Mouse (Mus musculus) hindbrain, embryonic 15.5 days (tissue): ENCODE data around the gene Stc2. TPM values are rescaled to one million over a fixed set of nuclear protein-coding genes. Genes with fewer than 3 reads are reported as not detected.

Experiments used
- ATAC-seq: fragments of 200-750 bp; cut with Nextera tagmentation; 2 replicates; pipeline ENCODE4 v1.8.0; 2017; ENCODE audit warnings: low read depth, moderate number of reproducible peaks, moderate TSS enrichment; ENCODE audit not compliant: low FRiP score
- H3K27ac ChIP-seq: fragments of 300-500 bp; sonication (generic); replicated peaks from 2 replicates; pipeline ENCODE4 v1.5.1; 2015; ENCODE audit warnings: mild to moderate bottlenecking, inconsistent platforms
- H3K27me3 ChIP-seq: fragments of 300-500 bp; sonication (generic); 2 replicates; pipeline ENCODE4 v1.6.1; 2015; ENCODE audit warnings: control low read depth, inconsistent platforms
- H3K36me3 ChIP-seq: fragments of 300-500 bp; sonication (generic); 2 replicates; pipeline ENCODE4 v1.6.1; 2015; ENCODE audit warnings: control low read depth, inconsistent platforms
- H3K4me1 ChIP-seq: fragments of 300-500 bp; sonication (generic); replicated peaks from 2 replicates; pipeline ENCODE4 v1.6.1; 2015; ENCODE audit warnings: control low read depth, inconsistent platforms
- H3K4me2 ChIP-seq: fragments of 300-500 bp; sonication (generic); 2 replicates; pipeline ENCODE4 v1.6.1; 2015; ENCODE audit warnings: moderate library complexity, mild to moderate bottlenecking, inconsistent platforms
- H3K4me3 ChIP-seq: fragments of 300-500 bp; sonication (generic); 2 replicates; pipeline ENCODE4 v1.5.1; 2015; ENCODE audit warnings: mild to moderate bottlenecking, inconsistent platforms
- H3K9ac ChIP-seq: fragments of 300-500 bp; sonication (generic); 2 replicates; pipeline ENCODE4 v1.6.1; 2015; ENCODE audit warnings: inconsistent platforms
- H3K9me3 ChIP-seq: fragments of 300-500 bp; sonication (generic); 2 replicates; pipeline ENCODE4 v1.6.1; 2016; ENCODE audit warnings: control low read depth, inconsistent platforms
- WGBS: fragments of 180-500 bp; shearing (Covaris S2); methylation state at CpG from one replicate; pipeline ENCODE4 v1.1.7; 2015; 5-methylcytosine and 5-hydroxymethylcytosine counted together
- polyA plus RNA-seq: library from polyadenylated mRNA; unstranded; fragments of >200 nt; fragmentation: Nextera tagmentation; extraction: Ambion mirVana; gene quantifications from 2 replicates; pipeline ENCODE4 v1.2.1, GENCODE M21; 2015

Gene Stc2
- polyA plus RNA-seq, 1 experiment from 2014 or later = 1.2 TPM

DNA sequence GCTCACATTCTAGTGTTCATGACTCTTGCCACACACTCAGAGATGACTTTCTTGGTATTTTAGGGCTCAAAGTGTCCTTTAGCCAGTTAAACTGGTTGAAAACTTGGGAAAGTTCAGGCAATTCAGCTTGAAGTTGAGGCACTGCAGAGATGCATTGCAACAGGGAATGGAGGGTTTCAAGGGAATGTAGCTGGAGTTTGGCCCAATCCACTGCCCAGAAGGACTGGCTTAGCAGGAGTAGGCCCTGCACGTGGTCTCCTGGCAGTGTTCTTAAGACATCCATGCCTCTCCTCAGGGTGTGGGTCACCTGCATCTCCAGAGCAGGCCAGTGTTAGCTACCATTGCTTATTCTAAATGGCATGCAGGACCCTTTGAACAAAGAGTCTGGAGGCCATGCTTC lies 7.0 kb downstream of the Stc2 start:
- Histone ChIP-seq H3K4me1 (no peaks in the 10 kb centered on the region), H3K27me3 (peaks cover 7% of the 10 kb centered on the region; the same call in 1 of the 2 replicates), H3K4me3 (no peak overlapping the region), H3K9ac (no peak overlapping the region), H3K36me3 (no peaks in the 10 kb centered on the region), H3K9me3 (no peaks in the 10 kb centered on the region), H3K4me2 (no peak overlapping the region), H3K27ac (no peak overlapping the region)
- ATAC-seq = no peak
- 96% methylated on average over 1 of the region's 1 CpGs for whole genome bisulfite sequencing

DNA sequence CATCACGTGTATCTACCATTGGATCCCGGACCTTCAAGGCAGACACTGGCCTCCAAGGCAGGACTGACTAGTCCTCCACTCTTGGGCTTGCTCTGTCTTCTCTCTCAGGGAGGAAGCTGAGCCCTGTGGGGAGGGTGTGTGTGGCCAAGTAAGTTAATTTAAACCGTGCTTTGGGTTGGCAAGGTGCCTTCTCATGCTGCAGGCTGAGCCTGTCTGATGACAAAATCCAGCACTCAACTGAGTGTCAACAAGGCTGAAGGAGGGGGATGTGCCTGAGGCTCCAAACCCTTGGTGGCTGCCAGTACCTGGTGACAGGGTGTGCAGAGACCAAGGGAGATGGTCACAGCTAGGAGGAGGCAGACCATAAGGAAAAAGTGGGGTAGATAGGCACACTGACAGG lies 7.5 kb downstream of the Stc2 start:
- H3K27ac ChIP-seq = no peak overlapping the region
- no peaks in the 10 kb centered on the region for H3K9me3 ChIP-seq
- no peak for ATAC-seq
- WGBS = 73% methylated on average over 3 of the region's 3 CpGs
- H3K4me3 ChIP-seq = no peak overlapping the region
- peaks cover 7% of the 10 kb centered on the region; the same call in 1 of the 2 replicates for H3K27me3 ChIP-seq
- H3K36me3 ChIP-seq = no peaks in the 10 kb centered on the region
- no peak overlapping the region for H3K4me2 ChIP-seq
- H3K9ac ChIP-seq = no peak overlapping the region
- H3K4me1 ChIP-seq = no peaks in the 10 kb centered on the region

GRCm38 (mm10) chr11:31361047-31361446 lies 8.8 kb downstream of the Stc2 start:
- Histone ChIP-seq H3K4me2 (no peak overlapping the region), H3K4me1 (no peaks in the 10 kb centered on the region), H3K4me3 (no peak overlapping the region), H3K27ac (no peak overlapping the region), H3K9ac (no peak overlapping the region), H3K27me3 (no peaks in the 10 kb centered on the region), H3K9me3 (no peaks in the 10 kb centered on the region), H3K36me3 (no peaks in the 10 kb centered on the region)
- no peak for ATAC-seq
- WGBS = 95% methylated on average over 4 of the region's 4 CpGs

- Histone ChIP-seq H3K36me3 (no peaks in the 10 kb centered on the region), H3K9ac (no peak overlapping the region), H3K4me3 (no peak overlapping the region), H3K27me3 (no peaks in the 10 kb centered on the region), H3K9me3 (no peaks in the 10 kb centered on the region), H3K4me1 (no peaks in the 10 kb centered on the region), H3K4me2 (no peak overlapping the region), H3K27ac (no peak overlapping the region)
- WGBS = 83% methylated on average over 6 of the region's 6 CpGs
- no peak for ATAC-seq
Observed at GRCm38 (mm10) chr11:31359283-31359902, 10.5 kb downstream of the Stc2 start.

DNA sequence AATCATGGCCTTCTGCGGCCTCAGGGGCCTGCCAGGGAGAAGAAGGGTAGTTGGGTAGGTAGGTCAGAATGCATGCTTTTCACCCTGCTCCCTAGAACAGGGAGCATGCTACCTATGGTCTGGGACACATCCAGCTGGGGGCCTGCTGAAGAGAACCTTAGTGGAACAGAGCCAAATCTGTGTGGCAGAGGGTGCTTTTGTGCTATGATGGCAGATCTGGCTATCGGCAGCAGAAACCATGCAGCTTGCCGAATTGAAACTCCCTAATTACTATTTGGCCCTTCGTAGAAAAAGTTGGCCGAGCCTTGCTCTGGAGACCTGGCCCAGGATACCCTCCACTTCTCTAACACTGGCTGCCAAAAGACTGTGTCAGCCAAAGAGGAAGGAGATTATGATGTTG lies 11.4 kb downstream of the Stc2 start:
- ATAC-seq = no peak
- Histone ChIP-seq H3K36me3 (no peaks in the 10 kb centered on the region), H3K4me2 (no peak overlapping the region)

DNA sequence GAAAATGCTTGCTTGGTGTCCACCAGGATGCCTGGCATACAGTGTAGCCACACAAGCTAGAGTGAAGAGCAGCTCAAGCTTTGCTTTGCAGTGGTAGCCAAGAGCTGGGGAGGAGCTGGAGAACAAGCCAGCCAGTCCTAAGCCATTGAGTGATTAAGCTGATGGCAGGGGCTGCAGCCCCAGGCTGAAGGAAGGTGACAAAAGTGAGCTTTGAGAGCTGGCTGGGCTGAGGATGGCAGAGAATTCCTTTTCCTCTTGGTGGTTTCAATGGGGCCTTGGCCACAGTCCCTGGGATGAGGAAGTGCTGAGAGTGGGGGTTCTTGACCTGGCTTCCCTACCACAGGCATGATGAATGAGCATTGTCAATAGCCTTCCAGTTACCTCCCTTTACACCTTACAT lies 13.0 kb downstream of the Stc2 start:
- Histone ChIP-seq H3K27me3 (no peaks in the 10 kb centered on the region), H3K36me3 (no peaks in the 10 kb centered on the region), H3K27ac (no peak overlapping the region), H3K9ac (no peak overlapping the region), H3K4me2 (no peak overlapping the region), H3K4me1 (no peaks in the 10 kb centered on the region), H3K4me3 (no peak overlapping the region), H3K9me3 (no peaks in the 10 kb centered on the region)
- no peak for ATAC-seq

More for the DNA sequence above, 11.4 kb downstream of the Stc2 start:
- no peak overlapping the region for H3K9ac ChIP-seq
- H3K4me1 ChIP-seq = no peaks in the 10 kb centered on the region
- no peak overlapping the region for H3K4me3 ChIP-seq
- H3K9me3 ChIP-seq = no peaks in the 10 kb centered on the region
- H3K27me3 ChIP-seq = no peaks in the 10 kb centered on the region
- H3K27ac ChIP-seq = no peak overlapping the region
- 86% methylated on average over 5 of the region's 5 CpGs for WGBS

DNA sequence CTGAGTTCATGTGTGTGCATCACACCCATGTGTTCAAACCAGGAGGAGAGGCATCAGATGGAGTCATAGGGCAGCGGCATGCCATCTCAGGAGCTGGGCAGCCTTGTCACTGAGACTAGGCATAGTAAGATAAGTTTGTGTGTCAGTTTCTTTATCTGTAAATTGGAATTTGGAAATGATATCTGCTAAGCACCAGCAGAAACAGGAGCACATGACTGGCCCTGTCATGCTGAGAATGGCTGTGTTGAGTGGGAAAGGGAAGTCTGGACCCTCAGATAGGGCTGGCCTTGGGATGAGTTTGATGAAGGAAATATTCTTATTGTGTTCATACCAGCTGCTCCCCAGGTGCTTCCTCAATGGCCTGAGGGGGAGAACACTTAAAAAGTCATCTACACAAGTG lies 14.1 kb downstream of the Stc2 start:
- Histone ChIP-seq H3K9me3 (no peaks in the 10 kb centered on the region), H3K36me3 (no peaks in the 10 kb centered on the region), H3K9ac (no peak overlapping the region), H3K4me3 (no peak overlapping the region), H3K27me3 (no peaks in the 10 kb centered on the region), H3K4me1 (no peaks in the 10 kb centered on the region), H3K27ac (no peak overlapping the region), H3K4me2 (no peak overlapping the region)
- WGBS = 92% methylated on average over 1 of the region's 1 CpGs
- ATAC-seq = no peak

GRCm38 (mm10) chr11:31354514-31354913 lies 15.4 kb downstream of the Stc2 start:
- H3K4me1 ChIP-seq = no peaks in the 10 kb centered on the region
- no peak overlapping the region for H3K4me2 ChIP-seq
- no peak overlapping the region for H3K4me3 ChIP-seq
- no peak overlapping the region for H3K9ac ChIP-seq
- no peaks in the 10 kb centered on the region for H3K36me3 ChIP-seq
- no peak for ATAC-seq
- 82% methylated on average over 1 of the region's 1 CpGs for WGBS
- no peaks in the 10 kb centered on the region for H3K9me3 ChIP-seq
- no peaks in the 10 kb centered on the region for H3K27me3 ChIP-seq
- H3K27ac ChIP-seq = no peak overlapping the region

Other genes with a start within 250 kb of the Stc2 start
- gene Gm17332, start 187.6 kb downstream of the Stc2 start, polyA plus RNA-seq = not detected in 2 replicates